Mouse (Mus musculus) gastrocnemius, postnatal 4 days (tissue): ENCODE results near the gene Trmt1. TPM values are rescaled to one million over a fixed set of nuclear protein-coding genes. Genes with fewer than 3 reads are reported as not detected.
A peak's percentile ranks its signal among the peaks of the same experiment; 100 is the strongest.

ENCODE experiments used
- DNase-seq, 2 experiments: peaks; one replicate each; pipeline ENCODE4 v3.0.0; 2021 to 2022; ENCODE audit warnings: low spot score in 2 of 2, mixed read lengths in 2 of 2
- total RNA-seq, 2 experiments: library from RNA; stranded (reverse); gene quantifications; 2 replicates each; pipeline ENCODE4 v1.2.3; 2021

Gene Trmt1
- total RNA-seq, 2 experiments from 2014 or later, result 50.5 to 53.8 TPM

- no peak for DNase-seq
These were observed 43.8 kb downstream of the Trmt1 start for GRCm38 (mm10) chr8:84729921-84730362.

DNA sequence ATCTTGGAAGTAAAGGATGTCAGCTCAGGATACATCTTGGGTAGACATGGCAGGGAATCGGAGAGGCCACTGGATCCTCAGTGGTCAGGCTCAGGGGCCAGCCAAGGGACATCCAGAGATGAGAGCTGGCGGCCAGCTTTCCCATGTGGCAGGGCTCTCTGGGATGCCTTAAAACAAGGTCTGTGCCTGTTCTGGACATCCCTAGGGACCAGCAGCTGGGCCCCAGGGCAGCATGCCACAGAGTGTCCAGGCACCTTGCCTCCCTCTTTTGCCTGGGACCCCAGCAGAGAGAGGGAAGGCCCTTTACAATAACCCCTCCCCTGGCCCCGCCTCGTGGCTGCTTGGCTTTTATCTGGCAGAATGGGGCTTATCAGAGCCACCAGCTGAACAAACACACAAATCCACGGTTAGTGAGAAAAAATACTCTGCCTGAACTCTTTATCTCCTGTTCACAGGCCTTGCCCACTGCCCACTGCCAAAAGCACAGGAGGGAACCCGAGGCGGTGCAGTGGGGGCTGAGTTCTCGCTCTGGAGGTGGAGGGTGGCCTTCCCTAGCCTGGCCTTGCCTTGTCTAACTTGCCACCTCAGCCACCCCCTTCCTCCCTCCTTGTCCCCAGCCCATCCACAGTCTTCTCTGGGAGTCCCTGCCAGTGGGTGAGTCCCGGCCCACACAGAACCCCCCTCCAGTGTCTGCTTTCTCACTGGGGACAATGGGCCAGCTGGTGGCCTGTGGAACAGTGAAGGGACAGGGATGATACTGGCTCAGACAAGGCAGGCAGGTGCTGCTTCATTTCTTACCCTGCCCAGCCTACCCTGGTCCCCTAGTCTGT lies 44.6 kb downstream of the Trmt1 start:
- no peak for DNase-seq

DNA sequence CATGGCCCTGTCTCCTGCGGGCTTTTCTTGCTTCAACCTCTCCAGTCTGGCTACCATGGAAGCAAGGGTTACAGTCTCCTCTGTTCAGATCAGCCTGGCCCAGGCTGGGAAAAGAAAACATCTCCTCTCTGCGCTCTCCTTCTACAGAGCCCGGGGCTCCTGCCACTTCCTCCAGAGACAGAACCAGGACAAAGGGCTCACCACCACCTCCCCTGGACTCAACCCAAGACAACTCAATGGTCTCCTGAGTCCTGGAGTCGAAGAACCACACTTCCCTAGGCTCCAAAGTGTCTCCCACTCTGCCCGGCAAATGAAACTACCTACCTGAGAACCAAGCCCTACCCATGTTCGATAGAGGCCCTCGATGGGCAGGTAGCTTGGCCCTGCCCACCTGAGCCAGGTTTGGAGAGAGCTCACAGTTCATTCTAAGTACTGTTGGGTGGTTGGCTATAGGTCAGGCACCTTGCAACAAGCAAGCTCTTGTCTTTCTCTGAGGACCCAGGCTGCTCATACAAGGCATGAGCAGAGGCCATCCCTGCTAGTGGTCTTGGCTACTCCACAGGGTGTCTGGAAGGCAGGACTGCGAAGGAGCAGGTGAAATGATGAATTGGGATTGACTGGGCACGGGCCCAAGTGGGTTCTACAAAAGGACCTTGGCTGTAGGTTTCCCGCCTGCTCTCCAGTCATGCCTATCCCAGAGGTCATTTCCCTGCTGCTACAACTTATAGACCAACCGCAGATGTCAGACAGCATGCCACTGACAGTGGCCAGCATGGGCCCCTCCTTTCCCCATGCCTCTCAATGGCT lies 45.5 kb downstream of the Trmt1 start:
- no peak for DNase-seq

- no peak for DNase-seq
These were observed 46.4 kb downstream of the Trmt1 start for GRCm38 (mm10) chr8:84732545-84732944.

DNA sequence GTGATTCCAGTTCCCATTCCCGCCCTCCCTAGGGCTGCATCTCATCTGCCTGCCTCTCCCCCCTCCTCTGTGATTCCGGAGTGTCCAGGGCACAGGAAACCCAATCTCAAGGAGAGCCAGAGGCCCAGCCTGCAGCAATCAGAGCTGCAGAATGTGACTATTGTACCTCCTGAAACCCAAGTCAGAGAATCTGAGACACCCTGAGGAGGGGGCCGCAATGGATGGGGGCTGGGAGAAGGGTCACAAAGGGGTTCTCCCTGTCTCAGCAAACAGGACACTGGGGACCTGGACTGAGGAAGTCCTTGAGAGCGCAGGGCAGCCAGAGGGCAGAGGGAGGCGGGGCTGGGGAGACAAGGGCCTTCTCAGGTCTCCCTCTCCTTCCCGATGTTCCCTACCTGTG lies 46.9 kb downstream of the Trmt1 start:
- no peak for DNase-seq

GRCm38 (mm10) chr8:84733959-84734358 lies 47.9 kb downstream of the Trmt1 start:
- no peak for DNase-seq

- DNase-seq, result no peak
These were observed 48.6 kb downstream of the Trmt1 start for GRCm38 (mm10) chr8:84734680-84735079.

- no peak for DNase-seq
These were observed 49.5 kb downstream of the Trmt1 start for GRCm38 (mm10) chr8:84735597-84735996.

- no peak for DNase-seq
These were observed 50.4 kb downstream of the Trmt1 start for GRCm38 (mm10) chr8:84736521-84736920.

DNA sequence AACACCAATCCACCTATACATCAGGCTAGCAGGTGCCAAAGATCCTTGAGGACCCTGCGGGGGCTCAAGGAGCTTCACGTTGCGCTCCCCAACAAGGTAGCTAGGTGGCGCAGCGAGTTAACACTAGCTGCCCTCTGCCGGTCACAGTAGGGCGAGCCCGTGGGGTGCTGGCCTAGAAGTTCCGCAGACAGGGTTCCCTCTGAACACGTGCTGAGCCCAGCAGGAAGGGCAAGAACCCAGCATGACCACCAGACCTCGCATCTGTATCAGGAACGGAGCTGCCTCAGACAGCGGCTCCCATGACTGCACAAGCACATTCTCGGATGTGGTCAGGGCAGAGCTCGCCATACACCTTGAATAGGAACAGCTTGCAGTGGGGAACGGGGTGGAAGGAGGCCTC lies 51.5 kb downstream of the Trmt1 start:
- DNase-seq, result peak; percentile 70 to 82

DNA sequence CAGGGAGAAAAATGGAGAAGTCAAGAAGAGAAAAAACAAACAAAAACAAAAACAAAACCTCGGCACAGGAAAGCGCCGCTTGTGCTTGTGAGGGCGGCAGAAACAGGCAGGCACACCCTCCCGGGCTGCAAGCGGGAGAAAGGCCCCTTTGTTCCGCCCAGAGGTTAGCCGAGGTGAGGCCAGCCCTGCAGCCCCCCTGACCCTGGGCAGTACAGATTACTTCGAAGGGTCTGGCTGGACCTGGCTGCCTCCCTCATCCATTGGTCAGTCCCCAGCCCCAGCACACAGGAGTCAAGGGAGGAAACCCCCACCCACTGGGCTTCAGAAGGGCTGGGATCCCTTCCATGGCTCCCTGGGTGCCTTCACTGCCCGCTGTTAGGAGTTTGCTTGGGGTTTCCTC lies 52.2 kb downstream of the Trmt1 start:
- DNase-seq, result no peak

- DNase-seq, result no peak
These were observed 52.8 kb downstream of the Trmt1 start for GRCm38 (mm10) chr8:84738715-84739400.

DNA sequence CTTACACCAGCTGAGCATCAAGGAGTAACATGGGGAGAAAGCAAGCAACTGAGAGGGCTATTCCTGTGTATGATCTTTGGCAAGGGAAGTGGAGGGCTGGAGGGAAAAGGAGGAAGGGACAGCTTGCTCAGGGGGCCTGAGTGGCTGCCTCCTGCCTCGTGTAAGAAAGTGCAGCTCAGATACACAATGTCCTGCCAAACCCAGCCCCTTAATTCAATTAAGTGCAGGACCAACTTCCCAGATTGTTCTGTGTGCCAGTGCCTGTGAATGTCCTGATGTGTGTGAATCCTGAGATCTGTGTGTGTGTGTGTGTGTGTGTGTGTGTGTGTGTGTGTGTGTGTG lies 53.3 kb downstream of the Trmt1 start:
- no peak for DNase-seq

- DNase-seq, result no peak
These were observed 55.1 kb downstream of the Trmt1 start for GRCm38 (mm10) chr8:84740895-84741843.

- DNase-seq, result peak; percentile 58 to 87
These were observed 56.3 kb downstream of the Trmt1 start for GRCm38 (mm10) chr8:84742171-84743053.

- no peak for DNase-seq
These were observed 56.9 kb downstream of the Trmt1 start for GRCm38 (mm10) chr8:84743054-84743415.

DNA sequence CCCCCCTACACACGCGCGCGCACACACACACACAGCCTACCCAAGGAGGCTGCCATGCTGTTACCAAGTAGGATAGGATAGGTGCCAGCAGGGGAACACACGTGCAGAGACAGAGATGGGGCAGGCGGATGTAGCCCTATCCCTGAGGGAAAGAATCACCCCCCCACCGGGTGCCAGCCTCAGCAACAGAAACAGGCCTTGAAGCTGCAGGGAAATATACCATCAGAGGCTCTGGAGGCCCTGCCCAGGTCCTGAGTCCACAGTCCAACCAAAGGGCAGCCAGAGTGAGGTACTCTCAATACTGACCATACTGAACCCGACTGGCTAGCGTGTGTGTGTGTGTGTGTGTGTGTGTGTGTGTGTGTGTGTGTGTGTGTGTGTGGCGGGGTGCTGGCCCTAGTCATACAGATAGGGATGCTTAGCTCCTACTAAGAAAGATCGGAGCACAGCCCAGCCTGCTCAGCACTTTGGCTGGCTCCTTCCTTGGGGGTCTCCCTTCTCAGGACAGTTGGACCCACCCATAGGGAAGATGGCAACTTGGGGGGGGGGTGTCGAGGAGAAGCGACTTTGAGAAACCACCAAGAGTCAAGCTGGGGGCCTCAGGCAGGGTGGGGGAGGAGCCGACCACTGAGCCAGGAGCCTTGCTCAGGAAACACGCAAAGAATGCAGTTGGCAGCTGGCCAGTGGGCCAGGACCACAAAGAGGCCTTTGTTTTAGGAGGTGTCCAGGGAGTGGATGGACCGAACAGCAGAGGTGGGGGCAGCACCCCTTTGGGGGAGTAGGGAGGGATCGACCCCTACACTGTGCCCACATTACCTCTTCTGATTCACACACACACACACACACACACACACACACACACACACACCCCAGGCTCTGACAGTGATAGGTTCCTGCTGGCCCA lies 57.7 kb downstream of the Trmt1 start:
- DNase-seq, result peak; percentile 73 to 90

DNA sequence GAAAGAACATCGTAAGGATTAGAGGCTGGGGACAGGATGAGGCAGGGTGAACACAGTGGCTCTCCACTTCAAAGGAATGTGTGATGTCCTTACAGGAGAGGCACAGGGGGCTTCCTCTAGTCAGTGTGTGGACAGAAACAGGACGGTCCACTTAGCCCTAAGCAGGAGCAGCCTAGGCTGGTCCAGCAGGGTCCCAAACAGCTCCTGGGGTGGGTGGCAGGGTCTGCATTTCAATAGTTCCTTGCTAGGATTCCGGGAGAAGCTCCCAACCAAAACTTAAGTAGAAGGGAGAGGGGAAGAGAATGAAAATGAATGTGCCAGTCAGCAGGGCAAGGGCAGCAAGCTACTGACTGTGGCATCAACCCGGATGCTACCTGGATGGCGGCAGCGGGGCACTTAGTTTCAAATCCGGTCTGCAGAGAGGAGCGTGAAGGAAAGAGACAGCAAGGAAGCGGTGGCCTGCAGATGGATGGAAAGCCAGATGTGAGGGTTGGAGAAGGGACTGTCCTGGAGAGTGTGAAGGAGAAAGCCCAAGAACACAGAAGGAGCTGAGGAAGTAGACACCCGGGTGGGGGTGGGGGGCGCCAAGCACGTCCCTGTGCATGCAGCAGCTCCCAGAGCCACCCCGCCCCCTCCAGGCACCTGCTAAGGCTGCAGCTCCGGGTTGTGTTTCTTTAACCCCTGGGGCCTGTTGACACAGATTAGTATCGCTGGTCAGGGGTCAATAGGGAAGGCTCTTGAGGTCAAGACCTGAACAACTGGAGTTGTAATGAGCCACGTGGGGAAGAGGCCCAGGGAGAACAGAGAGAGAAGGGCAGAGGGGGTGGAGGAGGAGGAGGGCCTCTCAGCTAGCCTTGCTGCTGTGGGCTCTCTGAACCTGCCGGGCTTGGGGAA lies 59.2 kb downstream of the Trmt1 start:
- DNase-seq, result no peak
